Mouse (Mus musculus) intestine, embryonic 14.5 days (tissue): Measurements from ENCODE around the gene Rtkn. TPM values are rescaled to one million over a fixed set of nuclear protein-coding genes. Genes with fewer than 3 reads are reported as not detected.

Experiments
- ATAC-seq: fragments of 200-750 bp; cut with Nextera tagmentation; replicated peaks from 2 replicates; pipeline ENCODE4 v1.8.0; 2017; ENCODE audit warnings: low read depth, moderate number of reproducible peaks, moderate TSS enrichment, moderate library complexity; ENCODE audit not compliant: low FRiP score, low TSS enrichment
- DNase-seq: peaks from one replicate; pipeline ENCODE4 v3.0.0-alpha.2; 2018; ENCODE audit warnings: low spot score
- H3K27ac ChIP-seq: fragments of 300-500 bp; sonication (generic); 2 replicates; pipeline ENCODE4 v1.5.1; 2014; ENCODE audit warnings: low read depth, mild to moderate bottlenecking, control low read depth
- H3K27me3 ChIP-seq: fragments of 300-500 bp; sonication (generic); replicated peaks from 2 replicates; pipeline ENCODE4 v1.6.1; 2014; ENCODE audit warnings: low read length, control low read depth; ENCODE audit not compliant: control insufficient read depth, insufficient read depth
- H3K36me3 ChIP-seq: fragments of 300-500 bp; sonication (generic); 2 replicates; pipeline ENCODE4 v1.6.1; 2014; ENCODE audit warnings: low read length, control low read depth; ENCODE audit not compliant: control insufficient read depth, insufficient read depth
- H3K4me1 ChIP-seq: fragments of 300-500 bp; sonication (generic); replicated peaks from 2 replicates; pipeline ENCODE4 v1.6.1; 2014; ENCODE audit warnings: low read length, control low read depth, mixed read lengths; ENCODE audit not compliant: control insufficient read depth, insufficient read depth
- H3K4me2 ChIP-seq: fragments of 300-500 bp; sonication (generic); 2 replicates; pipeline ENCODE4 v1.6.1; 2014; ENCODE audit warnings: low read length
- H3K4me3 ChIP-seq: fragments of 300-500 bp; sonication (generic); 2 replicates; pipeline ENCODE4 v1.5.1; 2014; ENCODE audit warnings: low read depth, low read length, control low read depth, mixed read lengths
- H3K9ac ChIP-seq: fragments of 300-500 bp; sonication (generic); 2 replicates; pipeline ENCODE4 v1.6.1; 2014; ENCODE audit warnings: mild to moderate bottlenecking, low read length
- H3K9me3 ChIP-seq: fragments of 300-500 bp; sonication (generic); 2 replicates; pipeline ENCODE4 v1.6.1; 2016; ENCODE audit warnings: low read length, control low read depth; ENCODE audit not compliant: control insufficient read depth
- WGBS: fragments of 180-500 bp; shearing (Covaris S2); extraction: QIAGEN DNeasy Blood & Tissue Kit; methylation state at CpG from one replicate; pipeline ENCODE4 v1.1.7; 2014; 5-methylcytosine and 5-hydroxymethylcytosine counted together
- polyA plus RNA-seq: library from polyadenylated mRNA; unstranded; fragments of >200 nt; fragmentation: Nextera tagmentation; extraction: Ambion mirVana; gene quantifications from 2 replicates; pipeline ENCODE4 v1.2.1, GENCODE M21; 2014

Gene Rtkn
- polyA plus RNA-seq, 1 experiment from 2014 or later, result 17.6 TPM

DNA sequence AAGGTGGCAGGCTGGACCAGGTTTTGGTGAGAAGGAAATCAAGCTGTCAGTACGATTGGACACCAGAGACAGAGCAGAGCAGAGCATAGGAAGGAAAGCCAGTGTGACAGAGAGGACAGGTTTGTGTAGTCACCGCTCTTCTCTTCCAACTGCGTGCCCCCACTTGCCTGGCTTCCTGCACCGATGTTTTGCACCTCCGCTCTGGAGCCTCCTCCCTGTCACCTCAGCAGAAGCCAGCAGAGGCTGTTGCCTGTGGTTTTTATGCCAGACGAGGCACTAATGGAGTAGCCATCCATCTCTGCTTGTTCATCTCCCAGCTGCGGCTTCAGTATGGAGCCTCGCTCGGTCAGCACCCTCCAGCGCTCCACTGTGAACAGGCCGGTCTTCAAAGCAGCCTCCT, 7.6 kb downstream of the Rtkn start:
- 54% methylated on average over 10 of the region's 11 CpGs for WGBS
- Histone ChIP-seq H3K27ac (no peak overlapping the region), H3K4me3 (no peak overlapping the region), H3K4me1 (peaks cover 27% of the 10 kb centered on the region), H3K9me3 (no peaks in the 10 kb centered on the region), H3K4me2 (no peak overlapping the region), H3K36me3 (peaks cover 22% of the 10 kb centered on the region), H3K27me3 (no peaks in the 10 kb centered on the region), H3K9ac (no peak overlapping the region)
- DNase-seq (no peak), ATAC-seq (no peak)

DNA sequence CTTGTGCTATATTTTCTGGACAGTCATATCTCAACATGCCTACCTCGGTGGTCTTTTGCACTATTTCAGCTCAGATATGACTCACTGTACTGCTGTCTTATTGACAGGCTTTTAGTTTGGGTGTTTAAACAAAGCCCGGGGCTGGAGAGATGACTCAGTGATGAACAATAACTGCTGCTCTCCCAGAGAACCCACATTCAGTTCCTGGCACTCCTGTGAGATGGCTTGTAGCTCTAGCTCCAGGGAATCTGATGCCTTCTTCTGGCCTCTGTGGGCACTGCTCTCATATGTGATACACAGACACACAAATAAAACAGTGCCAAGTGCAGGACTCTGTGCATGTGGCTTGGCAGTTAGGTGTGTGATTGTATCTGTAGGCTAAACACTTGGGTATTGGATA, 9.9 kb downstream of the Rtkn start:
- ATAC-seq (no peak), DNase-seq (no peak)
- Histone ChIP-seq H3K4me3 (no peak overlapping the region), H3K9ac (no peak overlapping the region), H3K9me3 (no peaks in the 10 kb centered on the region), H3K27me3 (no peaks in the 10 kb centered on the region), H3K36me3 (peaks cover 42% of the 10 kb centered on the region), H3K27ac (no peak overlapping the region), H3K4me1 (peaks cover 11% of the 10 kb centered on the region), H3K4me2 (no peak overlapping the region)
- WGBS, result 68% methylated on average over 2 of the region's 2 CpGs

DNA sequence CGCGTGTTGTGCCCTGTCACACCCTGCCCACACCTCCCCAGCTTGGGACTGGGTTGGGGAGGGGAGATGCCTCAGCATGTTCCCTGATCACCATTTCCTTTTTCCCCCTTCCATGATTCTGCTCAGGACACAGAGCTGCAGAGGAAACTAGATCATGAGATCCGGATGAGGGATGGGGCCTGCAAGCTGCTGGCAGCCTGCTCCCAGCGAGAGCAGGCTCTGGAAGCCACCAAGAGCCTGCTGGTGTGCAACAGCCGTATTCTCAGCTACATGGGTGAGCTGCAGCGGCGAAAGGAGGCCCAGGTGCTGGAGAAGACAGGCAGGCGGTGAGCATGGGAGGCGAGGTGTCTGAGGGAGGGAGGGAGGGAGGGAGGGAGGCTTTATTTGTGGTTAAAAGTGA, 10.5 kb downstream of the Rtkn start:
- H3K4me2 ChIP-seq, result no peak overlapping the region
- no peak overlapping the region for H3K4me3 ChIP-seq
- H3K27me3 ChIP-seq, result no peaks in the 10 kb centered on the region
- peaks cover 47% of the 10 kb centered on the region for H3K36me3 ChIP-seq
- WGBS, result 68% methylated on average over 9 of the region's 9 CpGs
- no peak overlapping the region for H3K9ac ChIP-seq
- no peak for DNase-seq
- no peak overlapping the region for H3K27ac ChIP-seq
- ATAC-seq, result no peak
- no peaks in the 10 kb centered on the region for H3K9me3 ChIP-seq
- H3K4me1 ChIP-seq, result peaks cover 11% of the 10 kb centered on the region

DNA sequence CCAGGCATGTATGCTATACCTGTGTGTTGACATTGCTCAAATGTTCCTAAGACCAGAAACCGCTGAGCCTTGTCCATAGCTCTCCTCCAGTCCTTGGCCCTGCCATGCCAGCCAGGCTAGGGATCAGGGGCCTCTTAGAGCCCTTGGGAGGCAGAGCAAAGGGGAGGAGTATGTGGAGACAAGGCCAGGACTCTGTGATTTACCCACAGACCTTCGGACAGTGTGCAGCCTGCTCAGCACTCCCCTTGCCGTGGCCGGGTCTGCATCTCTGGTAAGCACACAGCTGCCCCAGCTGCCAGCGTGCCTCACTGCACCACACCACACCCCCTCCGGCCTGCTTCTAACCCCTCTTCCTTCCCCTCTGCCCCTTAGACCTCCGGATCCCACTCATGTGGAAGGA, 12.0 kb downstream of the Rtkn start:
- WGBS, result 66% methylated on average over 7 of the region's 7 CpGs
- no peak overlapping the region for H3K27ac ChIP-seq
- no peak overlapping the region for H3K9ac ChIP-seq
- H3K4me2 ChIP-seq, result no peak overlapping the region
- no peaks in the 10 kb centered on the region for H3K9me3 ChIP-seq
- DNase-seq (no peak), ATAC-seq (no peak)
- no peaks in the 10 kb centered on the region for H3K27me3 ChIP-seq
- peaks cover 56% of the 10 kb centered on the region for H3K36me3 ChIP-seq
- peaks cover 3% of the 10 kb centered on the region for H3K4me1 ChIP-seq
- no peak overlapping the region for H3K4me3 ChIP-seq

DNA sequence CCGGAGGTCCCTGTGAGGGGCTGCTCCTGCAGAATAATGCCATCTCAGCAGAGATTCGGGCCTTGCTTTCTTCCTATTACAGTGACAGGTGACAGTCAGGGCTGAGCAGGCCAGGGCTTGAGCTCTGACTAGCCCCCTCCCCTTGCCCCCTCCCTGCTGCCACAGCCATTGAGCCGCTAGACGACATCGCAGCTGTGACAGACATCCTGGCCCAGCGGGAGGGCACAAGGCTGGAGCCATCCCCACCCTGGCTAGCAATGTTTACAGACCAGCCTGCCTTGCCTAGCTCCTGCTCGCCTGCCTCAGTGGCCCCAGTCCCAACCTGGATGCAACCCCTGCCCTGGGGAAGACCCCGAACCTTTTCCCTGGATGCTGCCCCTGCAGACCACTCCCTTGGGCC, 16.5 kb downstream of the Rtkn start:
- WGBS, result 38% methylated on average over 8 of the region's 8 CpGs
- Histone ChIP-seq H3K27ac (no peak overlapping the region), H3K4me3 (no peak overlapping the region), H3K27me3 (no peaks in the 10 kb centered on the region), H3K4me1 (peaks cover 6% of the 10 kb centered on the region), H3K9me3 (no peaks in the 10 kb centered on the region), H3K9ac (no peak overlapping the region), H3K4me2 (no peak overlapping the region), H3K36me3 (peaks cover 52% of the 10 kb centered on the region)
- DNase-seq (no peak), ATAC-seq (no peak)

DNA sequence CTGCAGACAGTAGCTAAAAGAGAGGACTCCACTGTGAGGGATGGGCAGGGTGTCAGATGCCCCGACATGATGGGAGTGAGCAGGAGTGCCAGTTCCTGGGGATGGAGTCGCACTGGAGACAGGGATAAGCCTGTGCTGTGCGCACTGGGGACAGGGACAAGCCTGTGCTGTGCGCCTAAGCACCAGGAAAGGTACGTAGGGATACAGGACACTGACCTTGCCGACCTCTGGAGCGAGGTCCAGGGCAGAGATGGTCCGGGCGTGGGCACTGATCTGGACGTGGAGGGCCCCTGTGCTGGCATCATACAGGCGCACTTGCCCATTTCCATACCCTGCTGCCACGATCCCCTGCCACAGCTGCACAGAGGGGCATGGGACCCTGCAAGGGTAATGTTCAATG, 17.8 kb downstream of the Rtkn start:
- Histone ChIP-seq H3K9ac (no peak overlapping the region), H3K4me2 (no peak overlapping the region), H3K36me3 (peaks cover 39% of the 10 kb centered on the region), H3K9me3 (no peaks in the 10 kb centered on the region), H3K27ac (no peak overlapping the region), H3K4me3 (no peak overlapping the region), H3K4me1 (peaks cover 6% of the 10 kb centered on the region), H3K27me3 (no peaks in the 10 kb centered on the region)
- ATAC-seq (no peak), DNase-seq (no peak)
- WGBS, result 82% methylated on average over 12 of the region's 12 CpGs

DNA sequence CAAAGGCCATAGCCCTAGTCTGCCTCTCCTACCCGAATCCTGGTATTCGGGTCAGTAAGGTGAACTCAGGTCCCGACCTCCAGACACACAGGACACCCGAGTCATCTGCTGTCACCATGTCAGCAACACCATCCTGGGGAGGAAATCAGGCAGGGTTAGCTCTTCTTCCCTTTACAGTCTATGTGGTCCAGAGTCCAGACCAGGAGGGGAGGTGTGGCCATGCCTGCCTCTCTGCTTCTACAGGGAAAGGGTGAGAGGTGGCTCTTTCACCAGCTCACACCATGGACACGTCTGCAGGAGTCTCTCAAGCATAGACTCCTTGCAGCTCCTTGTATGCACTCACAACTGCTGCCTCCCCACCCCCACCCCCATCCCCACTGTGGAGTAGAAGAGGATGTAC, 18.2 kb downstream of the Rtkn start:
- H3K4me2 ChIP-seq, result no peak overlapping the region
- H3K9ac ChIP-seq, result no peak overlapping the region
- ATAC-seq (no peak), DNase-seq (no peak)
- H3K4me1 ChIP-seq, result peaks cover 6% of the 10 kb centered on the region
- H3K4me3 ChIP-seq, result no peak overlapping the region
- 74% methylated on average over 5 of the region's 5 CpGs for WGBS
- H3K9me3 ChIP-seq, result no peaks in the 10 kb centered on the region
- H3K27ac ChIP-seq, result no peak overlapping the region
- H3K36me3 ChIP-seq, result peaks cover 36% of the 10 kb centered on the region
- no peaks in the 10 kb centered on the region for H3K27me3 ChIP-seq

DNA sequence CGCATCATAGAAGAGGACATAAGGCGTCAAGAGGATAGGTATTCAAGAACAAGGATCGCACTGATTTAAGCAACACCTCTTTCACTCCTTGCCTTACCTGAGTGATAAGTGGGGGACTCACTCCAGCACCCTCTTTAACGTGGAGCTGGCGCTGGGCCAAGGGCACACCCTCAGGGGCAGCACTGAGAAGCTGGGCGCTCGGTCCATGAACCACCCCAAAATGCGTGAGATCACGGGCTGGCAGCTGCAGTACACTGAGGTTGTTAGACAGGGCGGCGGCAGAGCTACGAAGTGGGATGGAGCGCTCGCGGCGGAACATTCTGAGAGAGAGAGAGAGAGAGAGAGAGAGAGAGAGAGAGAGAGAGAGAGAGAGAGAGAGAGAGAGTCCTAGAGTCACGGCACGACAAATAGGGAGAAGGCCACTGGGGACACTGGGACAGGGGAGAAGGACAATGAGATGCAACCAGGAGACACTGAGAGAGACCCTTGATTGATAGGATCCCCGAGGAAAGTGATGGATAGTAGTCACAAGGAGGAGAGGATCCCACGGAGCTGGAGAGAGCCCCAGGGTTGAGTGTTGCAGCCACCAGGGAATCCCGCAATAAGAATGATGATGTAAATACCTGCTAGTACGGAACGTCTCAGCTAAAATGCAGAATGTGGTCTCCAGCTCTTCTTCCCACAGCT, 20.4 kb downstream of the Rtkn start:
- Histone ChIP-seq H3K4me1 (peaks cover 6% of the 10 kb centered on the region), H3K27me3 (peaks cover 7% of the 10 kb centered on the region), H3K9ac (peak overlapping the region; percentile 49), H3K36me3 (peaks cover 17% of the 10 kb centered on the region; the same call in 1 of the 2 replicates), H3K4me2 (peak overlapping the region; percentile 84), H3K27ac (no peak overlapping the region), H3K4me3 (peak overlapping the region; percentile 52), H3K9me3 (no peaks in the 10 kb centered on the region)
- peak; percentile 20; the same call in 1 of the 2 replicates for ATAC-seq
- no peak for DNase-seq
- WGBS, result 7% methylated on average over 23 of the region's 23 CpGs

DNA sequence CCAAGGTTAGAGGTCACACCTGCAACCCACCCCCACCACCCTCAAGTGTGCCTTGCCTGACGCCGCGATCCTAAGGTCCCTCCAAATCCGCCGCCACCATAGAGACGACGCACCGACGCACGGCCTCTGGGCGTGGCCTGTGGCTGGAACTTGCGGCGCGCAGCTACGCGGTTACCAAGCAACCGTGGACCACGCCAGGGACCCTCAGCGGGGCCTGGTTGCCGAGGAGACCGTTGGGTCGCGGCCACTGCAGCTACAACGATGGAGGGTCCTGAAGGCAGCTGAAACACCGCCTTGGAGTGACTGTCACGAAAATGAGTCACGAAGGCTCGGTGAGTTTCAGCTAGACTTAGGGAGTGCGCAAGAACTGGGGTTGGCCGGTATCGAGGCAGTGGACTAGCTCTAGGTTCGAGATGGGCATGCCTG, 21.0 kb downstream of the Rtkn start, which contains the start of the genes Wdr54 and 1700003E16Rik:
Gene Wdr54, minus strand, starts transcription at position 139 of the 426 bp plus-strand sequence.
Gene 1700003E16Rik, plus strand, starts transcription at position 146 of the 426 bp plus-strand sequence.
- peak within 1 kb of the TSS; percentile 52 for H3K4me3 ChIP-seq
- 2% methylated on average over 32 of the region's 32 CpGs for WGBS
- H3K27me3 ChIP-seq, result peaks cover 13% of the 10 kb centered on the region
- H3K27ac ChIP-seq, result no peak within 1 kb of the TSS
- no peaks in the 10 kb centered on the region for H3K9me3 ChIP-seq
- H3K4me2 ChIP-seq, result peak within 1 kb of the TSS; percentile 84
- peaks cover 6% of the 10 kb centered on the region for H3K4me1 ChIP-seq
- peaks cover 12% of the 10 kb centered on the region; the same call in 1 of the 2 replicates for H3K36me3 ChIP-seq
- ATAC-seq (peak; percentile 84), DNase-seq (peak; percentile 86)
- H3K9ac ChIP-seq, result peak within 1 kb of the TSS; percentile 49
